Mouse (Mus musculus): ENCODE data around the gene Ankrd40.

GRCm38 (mm10) chr11:94347063-94347575, 19.3 kb downstream of the Ankrd40 start:
- TF ChIP-seq POLR2A (IDR thresholded peaks at IDR 0.05; ENCODE audit: low read depth, low read length) (no peak), CTCF (IDR thresholded peaks at IDR 0.05; ENCODE audit: extremely low read depth, insufficient read length, insufficient replicate concordance, low read depth, low read length) (no peak)

Data from small intestine, adult 2 months (tissue).